Mouse (Mus musculus) limb, embryonic 11.5 days (tissue): ENCODE measurements around the gene Ip6k3. TPM values are rescaled to one million over a fixed set of nuclear protein-coding genes. Genes with fewer than 3 reads are reported as not detected.
A peak's percentile ranks its signal among the peaks of the same experiment; 100 is the strongest.

ENCODE experiments used
- ATAC-seq: fragments of 200-750 bp; cut with Nextera tagmentation; 2 replicates; pipeline ENCODE4 v1.8.0; 2017; ENCODE audit warnings: low read depth; ENCODE audit not compliant: insufficient number of reproducible peaks, low FRiP score, low TSS enrichment
- DNase-seq: peaks from one replicate; pipeline ENCODE4 v3.0.0-alpha.2; 2015; ENCODE audit warnings: low spot score
- H3K27ac ChIP-seq: fragments of 300-500 bp; sonication (generic); replicated peaks from 2 replicates; pipeline ENCODE4 v1.5.1; 2014; ENCODE audit warnings: low read depth, mild to moderate bottlenecking, low read length
- H3K27me3 ChIP-seq: fragments of 300-500 bp; sonication (generic); 2 replicates; pipeline ENCODE4 v1.6.1; 2014; ENCODE audit warnings: mild to moderate bottlenecking, low read length, mixed read lengths; ENCODE audit not compliant: control insufficient read depth, insufficient read depth
- H3K36me3 ChIP-seq: fragments of 300-500 bp; sonication (generic); 2 replicates; pipeline ENCODE4 v1.6.1; 2014; ENCODE audit warnings: mild to moderate bottlenecking, low read length, moderate library complexity, mixed read lengths; ENCODE audit not compliant: control insufficient read depth, insufficient read depth
- H3K4me1 ChIP-seq: fragments of 300-500 bp; sonication (generic); 2 replicates; pipeline ENCODE4 v1.6.1; 2014; ENCODE audit warnings: low read length, mixed read lengths; ENCODE audit not compliant: control insufficient read depth, insufficient read depth
- H3K4me2 ChIP-seq: fragments of 300-500 bp; sonication (generic); 2 replicates; pipeline ENCODE4 v1.6.1; 2014; ENCODE audit warnings: low read depth, mild to moderate bottlenecking, moderate library complexity; ENCODE audit not compliant: severe bottlenecking
- H3K4me3 ChIP-seq: fragments of 300-500 bp; sonication (generic); 2 replicates; pipeline ENCODE4 v1.5.1; 2014; ENCODE audit warnings: low read depth, low read length
- H3K9ac ChIP-seq: fragments of 300-500 bp; sonication (generic); 2 replicates; pipeline ENCODE4 v1.6.1; 2014; ENCODE audit warnings: mild to moderate bottlenecking, low read length
- H3K9me3 ChIP-seq: fragments of 300-500 bp; sonication (generic); 2 replicates; pipeline ENCODE4 v1.6.1; 2016; ENCODE audit warnings: low read length; ENCODE audit not compliant: control insufficient read depth
- WGBS: fragments of 180-500 bp; shearing (Covaris S2); extraction: QIAGEN DNeasy Blood & Tissue Kit; methylation state at CpG from one replicate; pipeline ENCODE4 v1.1.7; 2014; 5-methylcytosine and 5-hydroxymethylcytosine counted together
- polyA plus RNA-seq: library from polyadenylated mRNA; unstranded; fragments of >200 nt; fragmentation: Nextera tagmentation; extraction: Ambion mirVana; gene quantifications from 2 replicates; pipeline ENCODE4 v1.2.1, GENCODE M21; 2014

The Ip6k3 gene
- polyA plus RNA-seq, 1 experiment from 2014 or later, result 0.13 TPM

- H3K27me3 ChIP-seq, result no peaks in the 10 kb centered on the region
- no peak overlapping the region; the same call in 1 of the 2 replicates for H3K27ac ChIP-seq
- WGBS, result 53% methylated on average over 11 of the region's 11 CpGs
- peak; percentile 50 for DNase-seq
- no peak overlapping the region for H3K4me3 ChIP-seq
- H3K9ac ChIP-seq, result no peak overlapping the region
- peaks cover 11% of the 10 kb centered on the region for H3K4me1 ChIP-seq
- H3K9me3 ChIP-seq, result no peaks in the 10 kb centered on the region
- no peaks in the 10 kb centered on the region for H3K36me3 ChIP-seq
- H3K4me2 ChIP-seq, result no peak overlapping the region
- ATAC-seq, result no peak
Observed at GRCm38 (mm10) chr17:27169952-27170695, 2.5 kb upstream of the Ip6k3 start.

DNA sequence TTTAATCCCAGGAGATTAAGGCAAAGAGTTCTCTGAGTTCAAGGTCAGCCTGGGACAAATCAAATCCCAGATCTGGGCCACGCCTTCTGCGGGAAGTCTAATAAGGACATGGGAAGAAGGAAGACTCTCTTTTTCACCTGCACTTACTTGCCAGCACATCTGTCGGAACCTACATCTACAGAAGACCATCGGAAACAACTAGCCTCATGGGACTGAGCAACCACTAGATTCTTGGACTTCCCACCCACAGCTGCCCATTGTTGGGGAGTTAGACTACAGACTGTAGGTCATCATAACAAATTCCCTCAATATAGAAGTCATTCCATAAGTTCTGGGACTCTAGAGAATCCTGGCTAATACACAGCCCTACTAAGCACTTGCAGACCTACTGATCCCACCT lies 974 bp upstream of the Ip6k3 start:
- Histone ChIP-seq H3K4me2 (no peak overlapping the region), H3K36me3 (no peaks in the 10 kb centered on the region), H3K9me3 (no peaks in the 10 kb centered on the region), H3K27ac (no peak overlapping the region), H3K9ac (no peak overlapping the region), H3K27me3 (no peaks in the 10 kb centered on the region), H3K4me1 (peaks cover 11% of the 10 kb centered on the region), H3K4me3 (no peak overlapping the region)
- DNase-seq (no peak), ATAC-seq (no peak)
- WGBS, result 94% methylated on average over 4 of the region's 4 CpGs

DNA sequence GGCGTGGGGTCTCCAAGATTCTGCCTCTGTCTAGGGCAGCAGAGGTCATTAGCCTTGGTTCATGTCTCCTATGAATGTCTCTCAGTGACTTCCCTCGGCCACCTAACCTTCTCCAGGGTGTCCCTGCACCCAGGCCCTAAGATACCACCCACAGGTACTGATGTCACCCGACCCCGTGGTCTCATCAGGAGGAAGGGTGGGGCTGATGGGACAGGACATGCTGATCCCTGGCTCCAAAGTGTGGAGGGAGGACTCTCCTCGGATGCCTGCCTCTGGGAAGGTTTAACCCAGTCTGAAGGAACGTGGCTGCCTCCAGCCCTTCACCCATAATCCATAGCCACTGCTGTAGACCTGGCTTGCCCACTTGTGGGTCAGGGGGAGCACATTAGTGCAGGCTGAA lies 694 bp downstream of the Ip6k3 start:
- ATAC-seq (no peak), DNase-seq (no peak)
- Histone ChIP-seq H3K4me3 (no peak overlapping the region), H3K27ac (no peak overlapping the region), H3K36me3 (no peaks in the 10 kb centered on the region), H3K9me3 (no peaks in the 10 kb centered on the region), H3K4me1 (peaks cover 11% of the 10 kb centered on the region), H3K27me3 (no peaks in the 10 kb centered on the region), H3K4me2 (no peak overlapping the region), H3K9ac (no peak overlapping the region)
- 77% methylated on average over 6 of the region's 6 CpGs for WGBS

GRCm38 (mm10) chr17:27165054-27165773 lies 2.4 kb downstream of the Ip6k3 start:
- no peak overlapping the region for H3K4me3 ChIP-seq
- H3K27me3 ChIP-seq, result no peaks in the 10 kb centered on the region
- ATAC-seq, result no peak
- no peaks in the 10 kb centered on the region for H3K9me3 ChIP-seq
- H3K27ac ChIP-seq, result no peak overlapping the region
- peak; percentile 74 for DNase-seq
- H3K4me2 ChIP-seq, result no peak overlapping the region
- no peak overlapping the region for H3K9ac ChIP-seq
- H3K4me1 ChIP-seq, result peaks cover 7% of the 10 kb centered on the region
- WGBS, result 43% methylated on average over 8 of the region's 8 CpGs
- H3K36me3 ChIP-seq, result no peaks in the 10 kb centered on the region

- no peak overlapping the region for H3K9ac ChIP-seq
- no peaks in the 10 kb centered on the region for H3K27me3 ChIP-seq
- no peak for ATAC-seq
- no peak overlapping the region for H3K4me2 ChIP-seq
- no peaks in the 10 kb centered on the region; the same call in 1 of the 2 replicates for H3K4me1 ChIP-seq
- no peaks in the 10 kb centered on the region for H3K9me3 ChIP-seq
- WGBS, result 68% methylated on average over 4 of the region's 4 CpGs
- no peak overlapping the region for H3K4me3 ChIP-seq
- DNase-seq, result no peak
- no peaks in the 10 kb centered on the region for H3K36me3 ChIP-seq
- no peak overlapping the region for H3K27ac ChIP-seq
Observed at GRCm38 (mm10) chr17:27160905-27161304, 6.7 kb downstream of the Ip6k3 start.

GRCm38 (mm10) chr17:27159169-27159568 lies 8.4 kb downstream of the Ip6k3 start:
- Histone ChIP-seq H3K27me3 (no peaks in the 10 kb centered on the region), H3K36me3 (no peaks in the 10 kb centered on the region), H3K9ac (no peak overlapping the region), H3K4me2 (no peak overlapping the region), H3K4me1 (0 out of 2 replicates have a peak, but pooled peaks cover 4% of the 10 kb centered on the region), H3K27ac (no peak overlapping the region), H3K4me3 (no peak overlapping the region), H3K9me3 (no peaks in the 10 kb centered on the region)
- ATAC-seq (no peak), DNase-seq (no peak)
- 73% methylated on average over 7 of the region's 7 CpGs for WGBS

DNA sequence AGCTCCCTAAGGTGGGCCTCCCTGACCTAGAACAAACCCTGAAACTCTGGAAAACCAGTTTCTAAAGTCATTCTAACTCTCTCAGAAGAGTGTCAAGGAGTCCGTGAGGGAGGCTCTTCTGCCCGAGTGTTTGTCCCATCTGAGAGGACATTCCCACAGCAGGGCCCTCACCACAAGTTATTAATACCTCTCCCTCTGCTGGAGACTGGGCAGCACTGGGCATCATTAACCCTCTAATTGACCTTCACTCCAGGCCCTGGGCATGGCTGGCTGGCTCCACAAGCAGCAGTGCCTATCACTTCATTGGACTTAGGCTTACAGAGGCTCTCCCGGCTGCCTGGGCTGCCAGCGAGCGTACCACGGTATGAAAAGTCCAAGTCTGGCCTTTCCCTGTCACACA lies 9.2 kb downstream of the Ip6k3 start:
- Histone ChIP-seq H3K27me3 (no peaks in the 10 kb centered on the region), H3K27ac (no peak overlapping the region), H3K9ac (no peak overlapping the region), H3K4me2 (no peak overlapping the region), H3K9me3 (no peaks in the 10 kb centered on the region), H3K4me1 (0 out of 2 replicates have a peak, but pooled peaks cover 4% of the 10 kb centered on the region), H3K4me3 (no peak overlapping the region), H3K36me3 (no peaks in the 10 kb centered on the region)
- 78% methylated on average over 6 of the region's 6 CpGs for WGBS
- no peak for DNase-seq
- no peak for ATAC-seq

- Histone ChIP-seq H3K36me3 (no peaks in the 10 kb centered on the region), H3K4me3 (no peak overlapping the region), H3K4me1 (0 out of 2 replicates have a peak, but pooled peaks cover 4% of the 10 kb centered on the region), H3K4me2 (no peak overlapping the region), H3K9me3 (no peaks in the 10 kb centered on the region), H3K27ac (no peak overlapping the region), H3K27me3 (no peaks in the 10 kb centered on the region), H3K9ac (no peak overlapping the region)
- ATAC-seq (no peak), DNase-seq (no peak)
- 81% methylated on average over 8 of the region's 8 CpGs for WGBS
Observed at GRCm38 (mm10) chr17:27155752-27156151, 11.8 kb downstream of the Ip6k3 start.
